Mouse (Mus musculus) lung, postnatal 14 days (tissue): Measurements from ENCODE around the gene Acly.
A peak's percentile ranks its signal among the peaks of the same experiment; 100 is the strongest.

Source experiments
- DNase-seq: peaks from one replicate; pipeline ENCODE4 v3.0.0; 2021

Gene Acly

DNA sequence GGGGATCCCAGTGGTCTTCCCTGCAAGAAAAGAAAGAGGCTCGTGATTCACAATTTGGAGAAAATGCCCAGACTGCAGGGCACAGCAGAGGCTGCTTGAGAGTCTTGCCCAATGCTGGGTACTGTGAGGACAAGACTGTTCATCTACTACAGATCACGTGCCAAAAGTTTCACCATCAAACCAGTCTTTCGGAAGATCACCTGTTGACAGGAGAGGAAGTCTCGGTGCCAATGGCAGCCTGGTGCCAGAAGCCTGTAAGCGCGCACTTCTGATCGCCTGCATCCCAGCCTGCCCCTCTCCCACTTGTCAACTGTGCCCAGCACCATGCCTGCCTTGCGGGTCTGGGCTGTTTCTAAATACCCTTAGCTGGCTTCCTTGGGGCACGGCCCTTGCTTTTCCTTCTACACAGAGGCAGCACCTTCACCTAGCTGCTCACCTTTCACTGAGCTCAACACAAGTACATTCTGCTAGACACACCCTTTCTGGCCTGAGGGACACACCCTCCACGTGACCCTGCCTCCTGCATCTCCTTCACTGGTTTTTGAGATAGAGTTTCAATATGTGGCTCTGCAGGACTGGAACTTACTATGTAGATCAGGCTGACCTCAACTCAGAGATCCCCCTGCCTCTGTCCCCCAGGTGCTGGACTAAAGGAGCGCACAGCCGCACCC, 22.7 kb downstream of the Acly start:
- no peak for DNase-seq

DNA sequence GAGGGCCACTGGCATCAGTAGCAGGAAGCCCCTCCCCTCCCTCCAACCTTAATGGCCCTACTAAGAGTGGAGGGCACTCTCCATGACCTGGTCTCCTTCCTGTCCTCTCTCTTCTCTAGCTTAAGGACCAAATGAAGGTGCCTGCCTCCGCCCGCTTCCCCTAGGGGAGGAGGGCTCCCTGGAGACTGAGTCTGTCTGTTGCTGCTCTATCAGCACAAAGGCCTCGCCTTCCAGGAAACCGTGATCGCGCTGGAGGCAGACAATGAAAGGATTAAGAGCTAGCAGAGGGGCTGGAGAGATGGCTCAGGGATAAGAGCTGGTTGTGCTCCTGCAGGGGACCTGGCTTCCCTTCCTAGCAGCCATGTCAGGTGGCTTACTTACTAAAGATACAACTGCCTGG, 26.5 kb downstream of the Acly start:
- no peak for DNase-seq

DNA sequence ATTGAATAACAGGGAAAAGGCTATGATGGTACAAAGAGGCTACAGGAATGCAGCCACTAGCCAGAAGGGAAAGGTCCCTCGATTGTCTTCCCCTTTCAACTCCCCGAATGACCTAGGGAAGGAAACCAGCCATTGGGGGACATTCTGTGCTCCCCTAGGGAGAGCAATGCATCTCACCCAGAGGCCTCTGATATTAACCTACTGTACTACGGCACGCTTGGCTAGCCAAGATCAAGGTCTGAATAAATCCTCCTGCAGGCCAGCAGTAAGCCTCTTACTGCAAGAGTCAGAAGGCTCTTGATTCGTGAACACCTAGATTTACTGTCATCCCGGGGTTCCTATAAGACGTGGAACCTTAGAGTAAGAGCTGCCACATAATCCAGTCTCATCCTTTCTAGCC, 27.1 kb downstream of the Acly start:
- no peak for DNase-seq

DNA sequence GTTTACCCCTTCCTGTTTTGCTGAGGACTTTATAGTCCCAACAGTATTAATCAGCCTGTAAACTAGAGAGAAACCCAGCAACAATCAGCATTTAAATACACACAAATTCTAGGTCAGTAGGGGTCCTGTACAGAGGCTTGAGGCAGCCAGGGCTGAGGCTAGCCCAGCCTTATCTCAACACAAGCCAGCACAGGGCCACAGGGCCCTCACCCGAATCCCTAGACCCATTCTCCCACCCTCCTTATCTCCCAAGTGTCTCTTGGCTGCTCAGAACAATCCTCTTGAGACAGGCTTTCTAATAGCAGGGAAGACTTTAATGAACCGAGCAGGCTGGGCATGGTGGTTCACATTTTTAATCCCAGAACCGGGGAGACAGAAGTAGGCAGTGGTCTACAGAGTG, 27.6 kb downstream of the Acly start:
- DNase-seq = no peak

DNA sequence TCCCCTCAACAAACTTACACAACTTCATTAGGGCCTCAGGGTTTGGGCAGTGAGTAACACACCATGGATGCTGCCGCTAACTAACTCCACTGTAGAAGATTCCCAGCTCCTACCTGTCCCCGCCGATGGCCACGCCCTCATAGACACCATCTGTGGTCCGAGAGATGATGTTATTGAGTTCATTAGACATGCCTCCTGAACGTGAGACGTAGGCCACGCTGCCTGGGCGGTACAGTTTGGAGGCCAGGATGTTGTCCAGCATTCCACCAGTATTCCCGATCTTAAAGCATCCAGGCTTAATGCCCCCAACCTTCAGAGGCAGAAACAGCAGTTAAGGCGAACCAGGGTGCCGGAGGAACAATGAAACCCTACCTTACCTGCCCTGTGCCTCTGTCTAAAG, 34.0 kb downstream of the Acly start:
- DNase-seq = no peak

DNA sequence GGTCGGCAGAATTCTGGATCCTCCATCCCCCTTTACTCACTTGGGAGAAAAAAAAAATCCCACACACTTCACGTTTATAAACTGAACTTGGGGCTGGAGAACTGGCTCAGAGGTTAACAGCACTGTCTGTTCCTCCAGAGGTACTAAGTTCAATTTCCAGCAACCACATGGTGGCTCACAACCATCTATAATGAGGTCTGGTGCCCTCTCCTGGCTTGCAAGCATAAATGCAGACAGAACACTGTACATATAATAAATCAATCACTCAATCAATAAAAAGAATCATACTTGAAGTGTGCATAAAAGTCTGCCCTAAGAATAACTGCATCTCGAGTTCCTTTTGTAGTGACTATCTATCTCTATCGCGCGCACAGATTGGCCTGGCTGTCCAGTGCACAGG, 36.8 kb downstream of the Acly start:
- DNase-seq = no peak

DNA sequence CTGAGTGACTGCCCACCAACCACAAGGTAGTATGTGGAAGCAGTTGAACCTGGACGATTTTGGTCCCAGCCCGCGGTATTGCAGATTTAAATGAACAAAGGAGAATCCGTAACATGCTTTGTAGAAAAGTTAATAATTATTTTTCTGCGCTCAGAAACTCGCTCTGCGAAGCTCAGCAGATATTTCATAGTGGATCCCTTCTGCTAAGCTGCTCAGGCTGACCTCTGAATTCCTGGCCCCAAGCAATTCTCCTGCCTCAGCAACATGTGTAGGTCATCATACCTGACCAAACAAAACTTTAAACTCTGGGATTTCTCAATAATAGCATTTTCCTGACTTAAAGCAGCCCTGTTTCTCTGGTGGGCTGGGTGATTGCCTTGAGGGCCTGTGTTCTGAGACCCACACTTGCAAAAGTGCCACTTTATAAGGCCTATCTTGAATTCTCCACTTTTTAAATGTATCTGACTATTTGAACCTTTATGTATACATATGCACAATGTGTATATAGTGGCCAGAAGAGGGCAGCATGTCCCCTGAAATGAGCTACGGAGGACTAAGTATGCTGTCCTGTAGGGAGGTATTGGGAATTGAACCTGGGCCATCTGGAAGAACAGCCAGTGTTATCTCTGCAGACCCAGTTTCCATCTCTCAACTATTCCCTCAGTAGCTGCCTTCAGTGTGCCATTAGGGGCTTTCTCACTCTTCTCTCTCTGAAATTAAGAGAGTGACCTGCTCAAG, 41.8 kb downstream of the Acly start:
- DNase-seq = peak; percentile 46

DNA sequence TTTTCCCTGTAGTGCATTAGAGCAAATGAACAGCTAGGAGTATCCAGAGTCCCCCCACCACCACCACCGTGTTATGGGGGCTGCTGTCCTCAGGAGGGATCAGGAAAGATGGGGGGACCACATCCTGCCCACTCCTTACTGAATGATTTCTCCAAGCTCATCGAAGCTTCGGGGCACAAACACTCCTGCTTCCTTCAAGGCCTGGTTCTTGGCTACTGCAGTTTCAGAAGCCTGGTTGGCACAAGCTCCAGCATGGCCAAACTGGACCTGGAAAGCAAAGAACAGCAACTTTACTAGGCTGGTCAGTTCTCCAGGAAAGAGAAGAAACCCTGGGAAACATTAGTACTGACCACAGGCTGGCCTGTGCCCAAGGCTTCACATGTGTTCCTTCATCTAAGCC, 43.3 kb downstream of the Acly start:
- DNase-seq = no peak

DNA sequence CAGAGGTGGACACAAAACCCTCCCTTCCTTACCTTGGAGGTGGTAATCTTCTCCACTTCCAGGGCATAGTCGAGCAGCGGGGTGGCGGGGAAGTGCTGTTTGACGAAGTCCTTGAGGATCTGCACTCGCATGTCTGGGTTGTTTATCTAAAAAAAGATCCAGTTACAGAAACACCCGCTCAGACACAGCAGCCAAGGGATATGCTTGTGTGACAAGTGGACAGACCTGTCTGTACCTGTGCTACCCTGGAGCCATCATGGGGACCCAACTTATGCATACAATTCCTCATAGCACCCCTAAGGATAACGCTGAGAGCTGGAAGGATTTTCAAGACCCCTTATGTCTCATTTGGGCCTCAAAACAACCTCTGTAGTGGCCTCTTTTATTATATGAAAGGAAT, 48.6 kb downstream of the Acly start:
- DNase-seq = no peak

DNA sequence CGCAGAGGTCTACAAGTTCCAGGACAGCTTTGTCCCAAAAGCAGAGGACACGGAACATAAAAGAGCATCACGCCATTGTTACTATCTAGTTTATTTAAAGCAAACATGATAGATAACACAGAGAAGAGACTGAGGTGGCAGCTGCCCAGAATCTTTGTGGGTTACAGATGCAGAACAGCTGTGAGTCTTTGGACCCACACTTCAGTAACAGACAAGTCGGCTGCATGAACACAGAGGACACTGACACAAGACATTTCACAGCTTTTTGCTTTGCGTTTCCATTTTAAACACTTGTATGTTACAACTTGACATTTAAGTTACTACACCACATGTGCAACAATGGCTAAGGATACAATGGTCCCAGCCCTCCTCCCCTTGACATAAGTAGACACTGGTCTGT, 51.5 kb downstream of the Acly start:
- peak; percentile 12 for DNase-seq

DNA sequence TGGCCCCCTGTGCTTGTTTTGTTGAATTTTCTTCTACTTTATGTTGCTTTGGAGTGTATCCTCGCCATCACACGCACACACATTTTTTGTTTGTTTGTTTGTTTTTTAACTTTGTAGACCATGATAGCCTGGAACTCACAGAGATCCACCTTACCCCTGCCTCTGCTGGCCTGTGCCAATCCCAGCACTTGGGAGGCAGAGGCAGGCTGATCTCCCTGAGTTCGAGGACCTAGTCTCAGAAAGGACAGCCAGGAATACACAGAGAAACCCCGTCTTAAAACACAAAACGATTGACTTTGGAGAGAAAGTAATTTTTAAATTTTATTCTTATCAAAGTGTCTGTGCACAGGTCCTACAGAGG, 54.9 kb downstream of the Acly start:
- DNase-seq = no peak

DNA sequence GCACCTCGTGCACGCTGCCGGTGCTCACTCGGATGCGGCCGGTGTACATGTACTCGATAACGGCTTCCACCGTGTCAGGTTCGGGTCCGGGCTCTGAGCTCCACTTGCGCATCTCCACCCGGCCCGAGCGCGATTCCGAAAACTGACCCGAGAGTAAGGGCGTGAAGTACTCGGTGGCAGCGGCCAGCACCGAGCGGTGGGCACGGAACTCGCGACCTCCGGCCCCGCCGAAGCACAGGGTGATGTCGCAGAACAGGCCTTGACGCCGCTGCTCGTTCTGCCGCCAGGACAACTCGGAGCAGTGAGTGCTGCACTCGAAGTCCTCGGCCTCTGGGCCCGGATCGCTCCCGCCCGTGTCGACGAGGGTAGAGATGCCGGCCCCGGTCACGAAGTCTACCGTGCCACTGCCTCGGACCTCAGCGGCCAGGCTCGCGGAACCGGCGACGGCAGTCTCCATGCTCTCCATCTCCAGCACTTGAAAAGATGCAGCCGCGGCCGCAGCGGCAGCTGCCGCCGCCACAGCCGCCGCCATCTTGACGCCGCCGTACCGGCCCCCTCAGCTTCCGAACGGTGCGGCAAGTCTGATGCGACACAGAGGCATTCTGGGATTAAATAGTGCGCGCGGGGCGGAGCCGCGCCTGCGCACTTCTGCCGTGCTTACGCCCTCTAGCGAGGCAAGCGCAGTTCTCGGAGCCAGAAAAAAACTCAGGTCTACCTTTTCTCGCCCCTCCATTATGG, 55.4 kb downstream of the Acly start, which contains the start of gene Klhl11:
TSS of gene Klhl11 (minus strand) at position 545 of the 738 bp plus-strand sequence.
- peak; percentile 90 for DNase-seq

DNA sequence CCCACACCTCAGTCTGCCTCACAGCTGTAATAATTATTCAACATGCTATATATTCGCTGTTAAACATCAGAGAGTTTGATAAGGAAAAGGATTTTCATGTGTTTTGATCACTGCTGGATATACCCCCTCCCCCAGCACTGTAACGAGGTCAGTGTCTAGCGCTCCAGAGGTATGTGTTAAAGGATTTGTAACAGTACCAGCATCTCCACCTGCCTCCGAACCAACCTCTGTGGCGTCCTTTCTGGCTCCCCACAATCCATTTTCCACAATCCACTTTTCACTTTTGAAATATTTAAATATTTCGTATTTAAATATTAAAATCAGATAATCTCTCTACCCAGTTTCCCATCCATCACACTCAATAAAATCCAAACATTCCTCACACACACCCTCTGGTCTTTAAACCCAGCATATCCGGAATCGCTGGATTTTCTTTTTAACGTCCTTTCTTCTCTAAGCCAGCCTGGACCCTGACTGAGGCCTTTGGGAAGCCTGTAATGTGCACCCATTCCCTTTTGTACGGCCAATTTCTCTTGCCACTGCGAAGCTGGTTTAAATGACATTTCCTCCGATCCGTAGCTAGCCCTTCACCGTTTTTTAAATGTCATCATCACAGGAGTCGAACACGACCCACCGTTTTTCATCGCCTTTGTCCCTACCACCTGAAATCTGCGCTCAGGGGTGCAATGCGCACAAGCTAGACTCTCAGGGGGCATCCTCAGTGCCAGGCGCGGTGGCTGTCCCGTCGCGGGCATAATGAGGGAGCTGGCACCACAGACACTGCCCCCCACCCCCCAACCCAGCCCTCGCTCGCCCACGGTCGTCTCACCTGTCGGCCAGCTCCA, 56.2 kb downstream of the Acly start:
- no peak for DNase-seq

DNA sequence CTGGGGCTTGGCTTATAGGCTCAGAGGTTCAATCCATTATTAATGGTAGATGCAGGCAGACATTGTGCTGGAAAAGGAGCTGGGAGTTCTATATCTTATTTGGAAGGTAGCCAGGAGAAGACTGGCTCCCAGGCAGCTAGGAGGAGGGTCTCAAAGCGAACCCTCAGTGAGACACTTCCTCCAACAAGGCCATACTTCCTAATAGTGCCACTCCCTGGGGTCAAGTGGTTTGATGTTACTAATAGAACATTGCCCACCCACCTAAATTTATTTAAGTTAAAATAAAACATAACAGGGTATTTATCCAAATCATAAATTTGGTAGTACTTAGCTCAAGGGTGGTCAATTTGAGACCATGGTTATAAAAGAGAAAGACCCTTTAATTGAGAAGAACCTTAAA, 62.0 kb downstream of the Acly start:
- no peak for DNase-seq

DNA sequence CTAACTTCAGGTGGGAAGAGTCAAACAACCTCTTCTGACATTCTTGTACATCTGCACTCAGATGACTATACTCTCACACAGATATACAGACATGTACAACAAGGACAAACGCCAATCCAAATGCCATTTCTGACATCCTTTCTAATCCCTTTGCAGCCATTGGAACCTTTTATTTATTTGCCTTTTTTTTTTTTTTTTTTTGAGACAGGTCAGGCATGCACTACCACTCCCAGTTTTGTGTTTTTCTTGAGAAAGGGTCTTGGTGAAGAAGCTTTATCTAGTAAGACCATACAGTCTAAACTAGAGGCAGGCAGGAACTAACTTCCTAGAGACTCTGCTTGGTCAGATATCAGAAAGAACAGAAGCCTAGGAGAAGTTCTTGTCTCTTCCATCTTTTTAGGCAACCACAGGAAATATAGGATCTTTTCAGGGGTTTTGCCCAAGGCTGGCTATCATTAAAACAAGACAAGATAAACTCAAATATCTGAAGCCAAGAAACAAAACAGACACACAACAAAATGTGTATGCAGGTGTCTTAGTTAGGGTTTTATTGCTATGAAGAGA, 62.5 kb downstream of the Acly start:
- DNase-seq = no peak

DNA sequence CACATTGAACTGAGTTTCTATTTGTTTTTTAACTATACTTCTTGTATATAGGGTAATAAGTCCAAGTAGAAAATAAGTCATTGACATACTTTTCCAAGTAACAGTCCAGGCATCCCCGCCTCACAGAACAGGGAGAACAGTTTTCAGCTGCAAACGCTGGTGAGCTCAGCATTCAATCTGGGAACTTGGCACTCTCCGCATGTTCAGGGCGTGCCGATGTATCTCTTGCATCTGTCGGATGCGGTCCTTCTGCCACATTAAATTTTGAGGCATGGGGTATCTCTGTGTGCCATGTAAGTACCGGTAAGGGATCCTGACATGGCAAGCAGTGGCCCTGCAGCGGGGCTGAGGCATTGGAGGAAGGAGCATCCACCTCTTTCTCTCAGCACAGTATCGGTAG, 65.1 kb downstream of the Acly start:
- DNase-seq = no peak

DNA sequence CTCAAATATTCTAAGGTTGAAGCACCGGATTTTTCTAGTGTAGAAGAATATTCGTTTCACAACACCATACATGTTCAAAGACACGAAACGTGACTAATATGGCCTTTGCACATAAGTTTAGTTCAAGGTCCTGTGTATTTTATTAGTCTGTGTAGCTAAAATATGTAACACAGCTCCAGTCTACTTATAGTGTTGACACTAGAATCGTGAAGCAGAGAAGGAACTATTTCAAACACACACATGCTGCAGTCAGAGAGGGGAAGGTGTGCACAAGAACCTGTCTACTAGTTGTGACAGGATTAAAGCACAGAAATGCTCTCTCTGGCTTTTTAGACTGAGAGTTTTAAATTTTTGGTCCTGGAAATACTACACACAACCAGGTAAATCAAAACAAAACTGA, 70.1 kb downstream of the Acly start:
- DNase-seq = no peak

DNA sequence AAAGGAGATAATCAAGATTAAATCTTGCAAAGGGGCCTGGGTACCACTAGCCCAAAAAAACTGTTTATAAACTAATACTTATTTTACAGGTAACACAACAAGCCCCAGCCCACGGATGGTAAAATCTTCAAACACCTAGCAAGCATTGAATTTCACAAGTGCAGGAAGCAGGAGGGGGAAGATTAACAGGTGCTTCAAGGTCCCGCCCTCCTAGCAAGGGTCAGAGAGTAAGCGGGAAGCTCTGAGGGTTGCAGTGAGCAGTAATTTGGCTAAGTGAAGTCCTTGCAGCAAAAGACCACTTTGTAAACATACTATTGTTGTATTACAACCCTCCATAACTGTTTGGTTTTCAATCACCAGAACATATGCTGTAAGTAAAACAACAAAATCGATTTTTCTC, 70.6 kb downstream of the Acly start:
- no peak for DNase-seq

DNA sequence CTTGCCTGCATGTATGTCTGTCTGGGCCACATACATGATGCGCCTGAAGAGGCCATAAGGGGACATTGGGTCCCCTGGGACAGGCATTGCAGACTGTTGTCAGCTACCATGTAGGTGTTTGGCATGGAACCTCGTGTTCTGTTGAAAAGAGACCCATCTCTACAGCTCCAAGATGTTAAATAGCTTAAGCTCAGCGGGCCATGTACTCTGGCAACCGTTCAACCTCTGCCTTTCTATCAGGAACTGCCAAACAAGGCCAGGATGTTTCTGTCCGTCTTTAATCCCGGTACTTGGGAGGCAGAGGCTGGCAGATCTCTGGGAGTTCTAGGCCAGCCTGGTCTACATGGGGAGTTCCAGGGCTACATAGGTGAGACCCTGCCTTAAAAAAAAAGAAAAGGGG, 85.2 kb downstream of the Acly start:
- no peak for DNase-seq

DNA sequence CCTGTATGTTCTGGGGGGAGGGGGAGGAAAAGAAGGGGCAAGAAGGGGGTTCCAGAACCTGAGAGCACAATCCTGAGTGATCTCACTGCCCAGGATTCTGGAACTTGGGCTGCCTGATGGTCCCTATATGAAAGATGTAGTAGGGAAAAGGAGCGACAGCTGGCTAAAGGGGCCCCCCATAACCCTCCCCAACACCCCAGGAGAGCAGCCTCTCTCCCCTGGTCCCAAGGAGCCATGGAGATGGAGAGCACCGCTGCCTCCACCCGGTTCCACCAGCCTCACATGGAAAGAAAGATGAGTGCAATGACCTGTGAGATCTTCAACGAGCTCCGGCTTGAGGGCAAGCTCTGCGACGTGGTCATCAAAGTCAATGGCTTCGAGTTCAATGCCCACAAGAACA, 86.0 kb downstream of the Acly start, which contains the start of the genes Nt5c3b and Klhl10:
TSS of gene Nt5c3b (minus strand) at position 12 of the 400 bp plus-strand sequence.
TSS of gene Klhl10 (plus strand) at position 121 of the 400 bp plus-strand sequence.
- DNase-seq = no peak

DNA sequence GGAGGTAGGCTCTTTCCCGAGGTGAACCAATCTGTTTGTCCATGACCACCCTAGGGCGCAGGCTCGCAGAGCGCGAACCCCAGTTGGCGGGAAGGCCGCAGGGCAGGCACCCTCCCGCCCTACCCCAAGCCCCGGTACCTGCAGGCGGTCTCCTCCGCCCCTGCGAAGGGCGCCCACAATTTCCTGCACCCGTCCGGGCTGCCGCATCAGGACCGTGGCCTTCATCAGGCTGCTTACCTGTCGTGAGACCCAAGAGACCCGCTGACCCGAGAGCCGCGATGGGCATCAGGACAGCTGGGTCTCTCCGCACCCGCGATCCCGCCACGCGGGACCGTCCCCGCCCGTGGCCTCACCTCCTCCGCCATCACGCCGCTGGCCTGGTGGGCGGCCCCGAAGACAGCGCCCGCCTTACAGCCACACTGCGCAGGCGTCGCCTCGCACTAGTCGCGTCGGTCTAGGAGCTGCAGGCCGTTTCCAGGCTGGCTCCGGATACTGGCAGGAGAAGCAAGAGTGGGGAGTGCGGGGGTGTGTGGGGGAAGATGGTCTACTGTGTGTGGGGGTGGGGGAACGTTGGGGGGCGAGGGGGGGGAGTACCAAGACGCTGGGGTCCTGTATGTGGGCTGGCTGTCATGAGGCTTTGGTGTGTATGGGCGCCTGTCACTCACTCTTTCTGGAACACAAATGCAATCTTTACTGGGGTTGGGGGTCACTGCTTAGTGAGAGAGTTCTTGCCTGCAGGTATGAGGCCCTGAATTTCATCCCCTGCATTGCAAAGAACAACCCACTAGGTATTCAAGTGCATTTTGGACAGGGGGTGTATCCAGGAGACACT, 86.9 kb downstream of the Acly start:
- DNase-seq = peak; percentile 84

DNA sequence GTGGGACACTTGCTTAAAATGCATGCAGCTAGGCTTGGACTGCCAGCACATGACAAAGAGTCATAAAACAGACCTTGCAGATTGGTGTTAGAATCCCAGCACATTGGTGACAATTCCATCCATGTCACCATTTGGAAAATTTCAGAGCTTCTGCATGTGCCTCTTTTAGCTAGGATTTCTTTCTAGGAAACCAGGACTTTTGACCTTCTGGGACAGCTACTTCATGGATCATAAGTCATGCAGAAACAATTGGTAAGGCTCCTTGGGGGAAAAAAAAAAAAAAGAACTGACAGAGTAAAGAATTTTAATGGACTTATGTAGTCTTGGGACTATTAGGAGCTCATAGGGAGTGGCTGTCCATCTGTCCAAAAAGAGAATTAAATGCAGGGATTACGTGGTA, 89.9 kb downstream of the Acly start:
- no peak for DNase-seq
